Mouse (Mus musculus) stomach, postnatal 0 days (tissue): ENCODE measurements at regions not wholly inside any gene's neighbourhood (a gene's known extent, or its start where the extent isn't known, plus 50 kb on each side); places are given as distances from the start of the nearest gene placed in this dataset.

Experiments
- CTCF ChIP-seq: IDR thresholded peaks from 2 replicates; pipeline ENCODE4 v1.5.1; 2016; ENCODE audit warnings: antibody characterized with exemption, low read depth, mild to moderate bottlenecking, moderate library complexity
- EP300 ChIP-seq: optimal IDR thresholded peaks from 2 replicates; pipeline ENCODE3; 2016; ENCODE audit warnings: antibody characterized with exemption

DNA sequence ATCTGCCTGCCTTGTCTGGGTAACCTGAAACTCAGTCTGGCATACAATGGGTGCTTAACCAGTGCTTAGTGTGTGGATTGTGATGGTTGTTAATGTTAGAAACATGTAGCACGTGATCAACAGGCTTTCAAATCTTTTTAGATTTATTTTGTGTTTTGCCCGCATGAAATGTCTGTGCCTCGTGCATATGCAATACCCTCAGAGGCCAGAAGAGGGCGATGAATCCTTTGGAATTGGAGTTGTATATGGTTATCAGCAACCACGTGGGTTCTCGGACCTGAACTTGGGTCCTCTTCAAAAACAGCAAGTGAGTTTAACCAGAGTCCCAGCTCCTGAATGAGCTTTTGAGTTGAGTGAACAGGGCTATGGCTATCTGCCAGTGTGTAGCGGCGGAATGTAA, 192.9 kb upstream of the 4930535I16Rik start:
- no peak for TF ChIP-seq EP300
- peak; percentile 67 for TF ChIP-seq CTCF
